Mouse (Mus musculus) cerebellum, postnatal 4 days (tissue): Measurements from ENCODE around the gene Rnf186.

Experiments used
- DNase-seq, 2 experiments: peaks; one replicate each; pipeline ENCODE4 v3.0.0; 2022; ENCODE audit warnings: low spot score in 2 of 2, mixed read lengths in 1 of 2

Gene Rnf186

GRCm38 (mm10) chr4:139013281-139013680, 46.4 kb downstream of the Rnf186 start:
- DNase-seq, result no peak

DNA sequence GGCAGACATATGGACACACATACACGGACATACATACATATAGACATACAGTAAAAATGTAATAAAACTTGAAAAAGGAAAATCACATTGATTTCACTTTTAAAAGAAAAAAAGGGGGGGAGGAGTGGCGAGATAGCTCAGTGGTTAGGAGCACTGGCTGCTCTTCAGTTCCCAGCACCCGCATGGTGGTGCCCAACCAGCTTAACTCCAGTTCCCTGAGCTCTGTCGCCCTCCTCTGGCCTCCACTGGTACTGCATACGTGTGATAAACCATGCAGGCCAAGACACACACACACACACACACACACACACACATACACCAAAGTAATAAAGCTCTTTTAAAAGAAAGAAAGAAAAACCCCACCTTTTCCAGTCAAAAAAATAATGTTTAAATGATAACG, 47.9 kb downstream of the Rnf186 start:
- no peak for DNase-seq
